Mouse (Mus musculus): ENCODE data around the gene Sypl.
"Not testable (repeated sequence)": the region's sequence is repeated elsewhere in the genome, so short reads cannot be mapped to it uniquely, and the experiment has no call there.

Sypl gene

GRCm38 (mm10) chr12:32943951-32944350 lies 9.7 kb upstream of the Sypl start:
- DNase-seq: no peak

GRCm38 (mm10) chr12:32944884-32945454 lies 8.7 kb upstream of the Sypl start:
- no peak for DNase-seq

- no peak for DNase-seq
These were observed 7.3 kb upstream of the Sypl start for GRCm38 (mm10) chr12:32946376-32946775.

- peak; percentile 23 to 41 for DNase-seq
These were observed 1.3 kb upstream of the Sypl start for GRCm38 (mm10) chr12:32952416-32952815.

GRCm38 (mm10) chr12:32953066-32953465 lies 625 bp upstream of the Sypl start:
- no peak for DNase-seq

- no peak for DNase-seq
These were observed 728 bp downstream of the Sypl start for GRCm38 (mm10) chr12:32954216-32955021.

GRCm38 (mm10) chr12:32955037-32955436 lies 1.3 kb downstream of the Sypl start:
- no peak for DNase-seq

GRCm38 (mm10) chr12:32957211-32957610 lies 3.5 kb downstream of the Sypl start:
- DNase-seq: no peak

- no peak for DNase-seq
These were observed 8.4 kb downstream of the Sypl start for GRCm38 (mm10) chr12:32962132-32962531.

GRCm38 (mm10) chr12:32963858-32964257 lies 10.2 kb downstream of the Sypl start:
- no peak for DNase-seq

- DNase-seq: no peak
These were observed 18.6 kb downstream of the Sypl start for GRCm38 (mm10) chr12:32972287-32972686.

GRCm38 (mm10) chr12:32974893-32975292 lies 21.2 kb downstream of the Sypl start:
- DNase-seq: no peak

GRCm38 (mm10) chr12:32975501-32975900 lies 21.8 kb downstream of the Sypl start:
- no peak for DNase-seq

- peak; percentile 30 to 58 for DNase-seq
These were observed 28.9 kb downstream of the Sypl start for GRCm38 (mm10) chr12:32982631-32983030.

GRCm38 (mm10) chr12:32983081-32983480 lies 29.4 kb downstream of the Sypl start:
- DNase-seq: no peak

GRCm38 (mm10) chr12:32986284-32986683 lies 32.6 kb downstream of the Sypl start:
- DNase-seq: no peak

- DNase-seq: peak in 1 of 2 experiments; percentile 33
These were observed 36.0 kb downstream of the Sypl start for GRCm38 (mm10) chr12:32989731-32990130.

- no peak for DNase-seq
These were observed 40.4 kb downstream of the Sypl start for GRCm38 (mm10) chr12:32994081-32994480.

GRCm38 (mm10) chr12:32995081-32995834 lies 41.6 kb downstream of the Sypl start:
- DNase-seq: peak; percentile 48 to 70

- no peak for DNase-seq
These were observed 45.1 kb downstream of the Sypl start for GRCm38 (mm10) chr12:32998766-32999165.

- not testable (repeated sequence) for DNase-seq
These were observed 46.1 kb downstream of the Sypl start for GRCm38 (mm10) chr12:32999778-33000177.

- DNase-seq: no peak
These were observed 46.7 kb downstream of the Sypl start for GRCm38 (mm10) chr12:33000402-33000801.

- no peak for DNase-seq
These were observed 49.8 kb downstream of the Sypl start for GRCm38 (mm10) chr12:33003339-33003965.

Measured in cerebellum, postnatal 25 days (tissue).